Mouse (Mus musculus) heart, embryonic 10.5 days (tissue): ENCODE results near the gene Icmt. TPM values are rescaled to one million over a fixed set of nuclear protein-coding genes. Genes with fewer than 3 reads are reported as not detected.

Experiments used
- DNase-seq: peaks from one replicate; pipeline ENCODE4 v3.0.0-alpha.2; 2017; ENCODE audit warnings: low spot score
- H3K27ac ChIP-seq: fragments of 300-500 bp; sonication (generic); 2 replicates; pipeline ENCODE4 v1.5.1; 2016; ENCODE audit warnings: mild to moderate bottlenecking
- H3K27me3 ChIP-seq: fragments of 300-500 bp; sonication (generic); 2 replicates; pipeline ENCODE4 v1.6.1; 2016; ENCODE audit warnings: mild to moderate bottlenecking; ENCODE audit not compliant: poor library complexity, insufficient read depth, severe bottlenecking
- H3K36me3 ChIP-seq: fragments of 300-500 bp; sonication (generic); 2 replicates; pipeline ENCODE4 v1.6.1; 2016; ENCODE audit warnings: mild to moderate bottlenecking, moderate library complexity
- H3K4me1 ChIP-seq: fragments of 300-500 bp; sonication (generic); 2 replicates; pipeline ENCODE4 v1.6.1; 2016; ENCODE audit warnings: mild to moderate bottlenecking
- H3K4me3 ChIP-seq: fragments of 300-500 bp; sonication (generic); 2 replicates; pipeline ENCODE4 v1.5.1; 2016; ENCODE audit warnings: mild to moderate bottlenecking, moderate library complexity
- H3K9me3 ChIP-seq: fragments of 300-500 bp; sonication (generic); 2 replicates; pipeline ENCODE4 v1.6.1; 2016; ENCODE audit warnings: mild to moderate bottlenecking, moderate library complexity
- WGBS: fragments of 180-500 bp; shearing (Covaris S2); methylation state at CpG from one replicate; pipeline ENCODE4 v1.1.7; 2016; 5-methylcytosine and 5-hydroxymethylcytosine counted together
- polyA plus RNA-seq: library from polyadenylated mRNA; unstranded; fragments of >200 nt; fragmentation: Nextera tagmentation; extraction: Ambion mirVana; gene quantifications from 2 replicates; pipeline ENCODE4 v1.2.1, GENCODE M21; 2016

Gene Icmt
- polyA plus RNA-seq, 1 experiment from 2014 or later = 23.1 TPM

DNA sequence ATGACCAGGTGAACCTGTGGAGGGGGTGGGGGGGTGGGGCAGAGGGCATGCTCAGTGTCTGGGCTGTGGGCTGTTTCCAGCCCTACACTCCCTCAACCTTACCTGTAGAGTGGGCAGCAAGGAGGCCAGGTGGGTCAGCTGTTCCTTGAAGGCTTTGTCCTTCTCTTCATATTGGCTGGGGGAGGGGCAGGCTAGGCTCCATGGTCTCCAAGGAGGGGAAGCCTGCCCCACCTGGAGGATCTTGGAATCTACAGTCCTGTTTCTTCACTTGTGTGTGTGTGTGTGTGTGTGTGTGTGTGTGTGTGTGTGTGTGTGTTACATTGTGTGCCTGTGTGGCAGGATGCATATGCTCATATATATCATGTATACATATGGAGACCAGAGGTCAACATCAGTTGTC is 16.9 kb downstream of the Icmt start:
- Histone ChIP-seq H3K9me3 (no peaks in the 10 kb centered on the region), H3K27ac (no peak overlapping the region), H3K4me3 (peak overlapping the region; percentile 46), H3K27me3 (peaks cover 96% of the 10 kb centered on the region), H3K36me3 (peaks cover 24% of the 10 kb centered on the region; the same call in 1 of the 2 replicates), H3K4me1 (peaks cover 55% of the 10 kb centered on the region)
- no peak for DNase-seq

DNA sequence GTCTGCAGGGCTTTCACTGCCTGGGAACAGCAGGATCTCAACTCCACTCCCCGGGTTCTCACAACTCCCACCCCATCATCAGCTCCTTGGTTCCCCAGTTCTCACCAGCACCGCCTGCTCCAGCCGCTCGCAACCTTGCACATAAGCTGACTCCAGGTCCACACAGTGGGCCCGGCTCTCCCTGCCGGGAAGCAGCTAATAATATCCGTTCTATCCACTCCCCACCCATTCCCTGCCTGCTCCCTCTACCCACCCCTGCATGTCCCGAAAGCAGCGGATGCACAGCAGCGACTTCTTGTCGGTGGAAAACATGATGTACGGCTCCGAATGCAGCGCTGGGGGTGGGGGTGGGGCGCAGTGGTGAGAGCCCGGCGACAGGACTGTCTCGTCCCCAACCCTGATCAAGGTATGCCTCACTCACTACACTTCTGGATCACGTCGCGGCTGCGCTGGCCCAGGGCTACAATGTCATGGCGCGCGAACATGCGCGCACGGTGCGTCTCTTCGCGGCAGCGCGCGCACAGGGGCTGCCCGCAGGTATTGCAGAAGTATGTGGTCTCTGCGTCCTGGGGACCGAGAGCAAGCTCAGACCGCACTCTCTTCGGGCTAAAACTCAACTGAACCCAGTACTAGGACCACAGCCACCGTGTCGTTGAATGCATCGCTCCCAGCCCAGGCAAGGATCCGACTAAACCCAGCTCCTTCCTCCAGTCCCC is 18.6 kb downstream of the Icmt start:
- 0 out of 2 replicates have a peak overlapping the region, but pooled peaks have one; percentile 44 for H3K27ac ChIP-seq
- H3K4me3 ChIP-seq = peak overlapping the region; percentile 59
- no peaks in the 10 kb centered on the region for H3K9me3 ChIP-seq
- H3K36me3 ChIP-seq = peaks cover 10% of the 10 kb centered on the region; the same call in 1 of the 2 replicates
- H3K27me3 ChIP-seq = peaks cover 79% of the 10 kb centered on the region
- no peak for DNase-seq
- 2% methylated on average over 43 of the region's 43 CpGs for WGBS
- H3K4me1 ChIP-seq = peaks cover 57% of the 10 kb centered on the region

DNA sequence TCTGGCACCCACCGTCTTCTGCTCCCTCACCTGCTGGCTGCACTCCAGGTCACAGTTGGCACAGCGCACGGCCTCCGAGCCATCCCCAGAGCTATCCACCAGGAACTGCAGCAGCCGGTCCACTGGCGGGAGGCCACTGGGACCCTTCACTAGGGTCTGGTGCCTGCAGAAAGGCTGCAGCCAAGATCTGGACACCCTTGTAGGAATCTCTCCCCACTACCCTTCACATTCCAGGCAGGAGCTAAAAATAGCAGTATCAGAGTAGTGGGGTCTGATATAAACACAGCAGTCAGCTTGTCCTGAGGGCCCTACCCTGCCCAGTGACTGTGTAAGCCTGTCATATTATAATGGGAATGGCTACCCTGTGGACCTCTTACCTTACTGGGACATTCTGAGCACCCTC is 20.6 kb downstream of the Icmt start:
- Histone ChIP-seq H3K36me3 (peaks cover 3% of the 10 kb centered on the region; the same call in 1 of the 2 replicates), H3K4me1 (peaks cover 51% of the 10 kb centered on the region), H3K27me3 (peaks cover 66% of the 10 kb centered on the region), H3K9me3 (no peaks in the 10 kb centered on the region), H3K4me3 (peak overlapping the region; percentile 53), H3K27ac (peak overlapping the region; percentile 84)
- 43% methylated on average over 6 of the region's 6 CpGs for WGBS
- no peak for DNase-seq

DNA sequence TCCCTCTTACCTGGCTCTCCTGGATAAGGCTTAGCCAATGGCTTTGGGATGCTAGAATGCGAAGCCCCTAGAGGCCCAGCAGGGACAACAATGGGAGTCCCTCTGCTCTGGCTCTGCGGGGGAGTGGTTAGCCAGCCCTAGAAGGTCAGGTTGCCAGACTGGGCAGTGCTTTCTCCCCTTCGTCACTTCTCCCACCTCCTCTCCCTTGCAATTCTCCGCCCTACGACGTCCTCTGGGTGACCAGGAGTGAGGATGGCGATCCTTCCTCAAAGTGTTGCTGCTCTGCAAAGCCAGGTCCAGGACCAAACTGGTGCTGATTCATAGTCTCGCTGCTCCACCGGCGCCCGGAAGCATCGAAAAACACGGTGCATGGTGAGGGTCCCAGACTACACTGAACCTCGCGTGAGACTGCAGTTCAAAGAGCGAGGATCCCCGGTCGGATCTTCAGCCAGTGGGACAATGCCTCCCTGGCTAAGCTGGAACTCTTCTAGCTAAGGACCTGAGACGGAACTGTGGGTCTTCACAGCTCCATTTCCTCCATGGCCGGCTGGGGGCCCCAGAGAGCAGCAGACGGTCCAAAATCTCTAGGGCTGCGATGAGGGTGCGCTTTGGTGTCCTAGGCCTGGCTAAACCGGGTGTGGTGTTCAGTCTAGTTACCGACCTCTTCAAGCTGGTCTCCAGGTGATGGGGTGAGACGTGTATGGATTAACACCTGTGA is 21.6 kb downstream of the Icmt start, which contains the start of gene Rnf207:
Gene Rnf207 (minus strand): TSS at position 477 of the 718 bp plus-strand sequence.
- 1% methylated on average over 26 of the region's 26 CpGs for WGBS
- Histone ChIP-seq H3K4me1 (peaks cover 40% of the 10 kb centered on the region), H3K9me3 (no peaks in the 10 kb centered on the region), H3K36me3 (peaks cover 3% of the 10 kb centered on the region; the same call in 1 of the 2 replicates), H3K4me3 (peak within 1 kb of the TSS; percentile 53), H3K27me3 (peaks cover 55% of the 10 kb centered on the region), H3K27ac (peak within 1 kb of the TSS; percentile 84)
- DNase-seq = peak; percentile 85

DNA sequence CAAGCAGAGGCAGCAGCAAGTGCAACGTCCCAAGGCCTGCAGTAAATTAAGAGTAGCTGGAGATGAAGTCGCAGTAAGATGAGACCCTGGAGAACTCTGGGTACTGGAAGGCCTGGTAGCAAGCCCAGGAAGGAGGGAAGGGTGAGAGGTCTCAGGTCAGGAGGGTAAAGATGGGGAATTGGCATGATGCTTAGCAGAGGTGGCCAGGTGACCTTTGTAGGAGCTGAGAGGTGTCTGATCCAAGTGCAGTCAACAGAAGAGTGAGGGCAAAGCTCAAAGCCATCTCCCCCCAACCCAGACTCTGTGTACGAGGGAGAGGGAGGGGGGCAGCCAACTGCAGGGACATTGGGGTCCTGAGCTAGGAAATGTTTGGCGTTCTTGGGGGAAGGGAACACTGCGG is 24.4 kb downstream of the Icmt start:
- no peak overlapping the region for H3K27ac ChIP-seq
- H3K4me3 ChIP-seq = no peak overlapping the region
- H3K4me1 ChIP-seq = peaks cover 22% of the 10 kb centered on the region
- no peaks in the 10 kb centered on the region for H3K36me3 ChIP-seq
- WGBS = 56% methylated on average over 5 of the region's 5 CpGs
- no peak for DNase-seq
- H3K9me3 ChIP-seq = no peaks in the 10 kb centered on the region
- peaks cover 27% of the 10 kb centered on the region for H3K27me3 ChIP-seq

DNA sequence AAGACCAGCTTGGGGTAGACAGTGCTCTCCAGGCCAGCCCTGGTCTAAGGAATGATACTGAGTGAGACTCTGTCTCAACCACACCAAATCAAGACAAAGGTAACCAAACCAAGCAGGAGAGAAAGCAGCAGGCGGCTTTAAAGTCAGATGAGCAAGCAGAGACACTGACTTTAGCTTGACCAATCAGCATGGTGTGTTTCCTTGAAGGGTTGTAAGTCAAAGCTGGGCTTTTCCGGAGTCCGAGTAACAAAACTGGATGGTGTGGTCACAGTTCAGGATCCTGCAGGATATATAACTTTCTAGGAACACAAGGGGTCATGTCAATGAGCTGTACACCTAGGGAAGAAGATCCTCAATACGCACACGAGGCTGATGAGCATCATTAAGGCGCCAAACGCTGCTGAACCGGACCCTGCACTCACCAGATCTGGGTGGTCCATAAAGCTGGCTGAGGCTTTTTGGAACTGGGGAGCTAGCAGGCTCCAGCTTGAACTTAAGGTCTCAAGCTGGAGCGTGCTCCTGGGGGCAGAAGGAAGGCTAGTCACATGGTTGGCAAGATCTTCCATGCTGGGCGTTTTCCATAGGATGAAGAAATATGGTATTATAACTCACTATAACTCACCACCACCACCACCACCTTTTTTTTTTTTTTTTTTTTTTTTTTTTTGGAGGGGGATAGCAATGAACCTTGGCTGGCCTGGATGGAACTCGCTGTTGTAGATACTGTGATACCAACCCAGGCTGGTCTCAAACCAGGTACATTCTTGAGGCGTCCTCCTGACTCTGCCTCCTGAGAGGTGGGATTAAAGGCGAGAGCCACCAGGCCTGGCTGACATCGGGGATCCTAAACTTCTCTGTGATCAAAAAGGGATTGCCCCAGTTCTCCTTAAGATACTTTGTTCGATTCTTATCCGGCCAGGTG is 27.9 kb downstream of the Icmt start:
- no peak for DNase-seq
- H3K36me3 ChIP-seq = peaks cover 28% of the 10 kb centered on the region
- H3K4me3 ChIP-seq = peak overlapping the region; percentile 95
- peak overlapping the region; percentile 94 for H3K27ac ChIP-seq
- no peaks in the 10 kb centered on the region for H3K9me3 ChIP-seq
- peaks cover 14% of the 10 kb centered on the region for H3K4me1 ChIP-seq
- 43% methylated on average over 16 of the region's 16 CpGs for WGBS
- H3K27me3 ChIP-seq = peaks cover 7% of the 10 kb centered on the region; the same call in 1 of the 2 replicates

DNA sequence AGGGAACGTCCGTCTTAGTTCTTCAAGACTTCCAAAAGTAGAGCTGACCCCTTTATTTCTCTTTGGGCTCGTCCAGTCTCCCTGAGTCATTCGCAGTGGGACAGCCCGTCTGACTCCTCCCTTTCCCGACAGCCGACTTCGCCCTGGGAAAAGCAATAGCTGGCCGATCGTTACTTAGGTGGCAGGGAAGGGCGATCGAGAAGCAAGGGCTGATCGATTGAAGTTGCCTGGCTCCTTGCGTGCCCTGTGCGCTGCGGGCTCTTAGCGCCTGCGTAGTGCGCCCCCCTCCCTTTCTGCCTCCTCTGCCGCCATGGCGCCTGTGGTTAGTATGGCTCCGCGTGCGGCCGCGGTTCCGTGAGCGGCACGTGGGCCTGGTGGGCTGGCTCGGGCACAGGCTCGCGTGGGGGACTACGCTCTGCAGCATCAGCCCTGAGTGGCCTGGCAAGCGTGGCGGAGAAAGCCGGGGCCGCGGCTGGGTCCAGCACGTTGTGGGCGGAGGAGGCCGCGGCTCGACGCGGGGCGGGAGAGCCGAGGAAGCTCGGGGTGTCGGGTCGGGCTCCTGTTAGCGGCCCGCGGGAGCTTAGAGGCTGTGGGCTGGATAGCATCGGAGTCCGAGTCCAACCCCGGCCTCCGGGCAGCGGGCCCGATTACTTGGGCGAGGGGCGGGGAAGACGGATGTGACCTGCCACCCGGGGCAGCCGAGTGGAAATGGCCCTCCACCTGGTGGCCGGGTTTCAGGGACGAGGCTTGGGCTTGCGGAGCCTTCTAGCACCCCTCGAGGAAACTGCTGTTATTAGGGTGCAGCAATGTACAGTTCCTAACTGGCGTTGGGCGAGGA is 28.8 kb downstream of the Icmt start, which contains the start of gene Rpl22:
Gene Rpl22 (plus strand): TSS at position 169 of the 838 bp plus-strand sequence.
- WGBS = 1% methylated on average over 65 of the region's 70 CpGs

DNA sequence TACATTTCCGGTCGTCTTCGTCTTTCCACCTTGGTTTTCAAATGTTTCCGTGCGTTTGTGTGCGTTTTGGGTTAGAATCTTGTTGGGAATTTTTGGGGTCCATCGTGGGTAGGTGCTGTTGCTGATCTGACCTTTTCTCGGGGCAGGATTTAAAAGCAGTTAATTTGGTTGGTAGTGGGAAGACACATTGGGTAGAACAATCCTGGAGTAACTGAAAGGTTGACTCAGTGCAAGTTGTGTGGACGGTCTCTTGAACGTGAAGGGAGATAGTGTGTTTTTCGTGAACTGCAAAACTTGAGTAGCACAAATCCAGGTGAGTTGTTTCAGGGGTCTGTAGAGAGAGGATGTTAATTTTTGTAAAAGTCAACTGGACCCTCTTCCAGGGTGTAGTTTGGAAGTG is 29.5 kb downstream of the Icmt start:
- H3K9me3 ChIP-seq = no peaks in the 10 kb centered on the region
- peak overlapping the region; percentile 94 for H3K27ac ChIP-seq
- H3K27me3 ChIP-seq = peaks cover 3% of the 10 kb centered on the region; the same call in 1 of the 2 replicates
- WGBS = 1% methylated on average over 11 of the region's 11 CpGs
- peaks cover 14% of the 10 kb centered on the region for H3K4me1 ChIP-seq
- H3K36me3 ChIP-seq = peaks cover 45% of the 10 kb centered on the region
- peak overlapping the region; percentile 95 for H3K4me3 ChIP-seq
- no peak for DNase-seq

More for the DNA sequence above, 28.8 kb downstream of the Icmt start, which contains the start of gene Rpl22:
- H3K4me3 ChIP-seq = peak within 1 kb of the TSS; percentile 95
- peaks cover 7% of the 10 kb centered on the region; the same call in 1 of the 2 replicates for H3K27me3 ChIP-seq
- H3K9me3 ChIP-seq = no peaks in the 10 kb centered on the region
- peaks cover 14% of the 10 kb centered on the region for H3K4me1 ChIP-seq
- H3K27ac ChIP-seq = peak within 1 kb of the TSS; percentile 94
- peaks cover 37% of the 10 kb centered on the region for H3K36me3 ChIP-seq
- DNase-seq = peak; percentile 98

DNA sequence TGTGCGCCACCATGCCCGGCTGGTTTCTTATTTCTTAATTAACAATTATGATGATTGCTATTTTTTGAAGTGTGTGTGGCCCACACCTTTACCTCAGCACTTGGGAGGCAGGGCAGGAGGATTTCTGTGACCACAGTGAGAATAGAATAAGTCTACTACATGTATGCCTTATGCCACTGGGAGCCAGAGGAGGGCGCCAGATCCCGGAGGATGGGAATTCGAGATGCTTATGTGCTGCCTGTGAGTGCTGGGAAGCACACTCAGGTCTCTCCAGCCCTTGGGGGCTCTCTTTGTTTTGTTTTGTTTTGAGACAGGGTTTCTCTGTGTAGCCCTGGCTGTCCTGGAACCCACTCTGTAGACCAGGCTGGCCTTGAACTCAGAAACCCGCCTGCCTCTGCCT is 31.7 kb downstream of the Icmt start:
- H3K27ac ChIP-seq = no peak overlapping the region
- peaks cover 14% of the 10 kb centered on the region for H3K4me1 ChIP-seq
- H3K36me3 ChIP-seq = peaks cover 66% of the 10 kb centered on the region
- H3K4me3 ChIP-seq = no peak overlapping the region
- no peaks in the 10 kb centered on the region for H3K9me3 ChIP-seq
- DNase-seq = no peak
- no peaks in the 10 kb centered on the region for H3K27me3 ChIP-seq
- WGBS = 81% methylated on average over 6 of the region's 6 CpGs

DNA sequence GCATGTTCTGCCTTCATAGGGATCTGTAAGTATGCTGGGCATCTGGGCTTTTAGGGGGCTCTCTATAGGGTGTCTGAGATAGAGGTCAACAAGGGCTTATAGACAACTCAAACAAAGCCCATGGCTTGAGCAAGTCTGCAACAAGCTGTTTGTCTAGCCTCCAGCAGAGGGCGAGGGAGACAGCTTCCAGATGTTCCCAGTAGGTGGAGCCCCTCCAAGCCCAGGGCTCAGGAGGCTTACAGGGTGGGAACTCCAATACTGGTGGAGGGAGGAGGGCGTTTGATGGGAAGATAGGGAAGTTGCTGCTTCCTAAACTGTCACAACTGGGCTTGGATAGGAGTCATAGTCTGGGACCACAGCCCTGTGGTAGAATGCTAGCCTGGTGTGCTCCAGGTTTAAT is 35.9 kb downstream of the Icmt start:
- Histone ChIP-seq H3K4me1 (no peaks in the 10 kb centered on the region; the same call in 1 of the 2 replicates), H3K27me3 (peaks cover 36% of the 10 kb centered on the region), H3K9me3 (no peaks in the 10 kb centered on the region), H3K36me3 (peaks cover 82% of the 10 kb centered on the region), H3K4me3 (no peak overlapping the region), H3K27ac (no peak overlapping the region)
- 35% methylated on average over 2 of the region's 2 CpGs for WGBS
- DNase-seq = no peak

DNA sequence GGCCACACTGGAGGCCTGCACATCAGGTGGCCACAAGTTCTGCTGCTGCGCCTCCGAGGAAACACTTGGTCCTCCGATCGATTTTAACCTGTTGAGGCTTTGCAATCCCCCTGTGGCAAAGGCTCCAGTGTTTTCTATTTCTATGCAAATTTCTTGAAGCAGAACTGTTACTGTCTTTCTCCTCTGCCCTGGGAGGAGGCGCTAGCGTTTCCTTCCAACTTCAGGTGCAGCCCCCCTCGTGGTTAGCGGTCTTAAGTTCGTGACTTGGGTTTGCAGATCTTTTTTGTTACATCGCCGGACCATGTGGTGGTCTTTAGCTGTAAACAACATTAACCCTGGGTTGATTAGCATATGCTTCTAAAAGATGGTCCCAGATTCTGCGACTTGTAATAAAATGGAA is 36.6 kb downstream of the Icmt start:
- WGBS = 92% methylated on average over 12 of the region's 12 CpGs
- Histone ChIP-seq H3K27me3 (peaks cover 42% of the 10 kb centered on the region), H3K36me3 (peaks cover 76% of the 10 kb centered on the region), H3K4me3 (no peak overlapping the region), H3K9me3 (no peaks in the 10 kb centered on the region), H3K27ac (no peak overlapping the region), H3K4me1 (peaks cover 6% of the 10 kb centered on the region)
- DNase-seq = no peak

DNA sequence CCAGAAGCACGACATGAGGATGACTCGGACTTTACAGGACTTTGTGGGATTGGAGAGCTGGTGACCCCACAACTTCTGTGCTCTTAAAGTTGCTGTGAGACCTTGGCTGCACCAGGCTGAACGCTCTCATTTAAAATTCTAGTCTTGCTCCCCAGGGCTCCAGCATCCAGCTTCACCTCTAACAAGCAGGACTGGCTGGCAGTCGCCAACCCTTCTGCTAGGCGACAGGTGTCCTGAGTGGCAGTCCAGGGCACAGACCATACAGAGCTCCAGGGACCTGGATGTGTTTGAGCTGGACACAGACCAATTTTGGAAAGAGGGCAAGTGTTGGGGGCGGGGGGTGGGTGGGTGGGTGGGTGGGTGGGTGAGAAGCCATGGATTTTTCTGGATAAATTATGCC is 40.7 kb downstream of the Icmt start:
- peaks cover 34% of the 10 kb centered on the region for H3K36me3 ChIP-seq
- peaks cover 84% of the 10 kb centered on the region for H3K27me3 ChIP-seq
- no peak for DNase-seq
- no peak overlapping the region for H3K27ac ChIP-seq
- no peaks in the 10 kb centered on the region for H3K9me3 ChIP-seq
- peaks cover 29% of the 10 kb centered on the region for H3K4me1 ChIP-seq
- 26% methylated on average over 6 of the region's 6 CpGs for WGBS
- H3K4me3 ChIP-seq = no peak overlapping the region
